Mouse (Mus musculus): Measurements from ENCODE around the gene Ube4b.

DNA sequence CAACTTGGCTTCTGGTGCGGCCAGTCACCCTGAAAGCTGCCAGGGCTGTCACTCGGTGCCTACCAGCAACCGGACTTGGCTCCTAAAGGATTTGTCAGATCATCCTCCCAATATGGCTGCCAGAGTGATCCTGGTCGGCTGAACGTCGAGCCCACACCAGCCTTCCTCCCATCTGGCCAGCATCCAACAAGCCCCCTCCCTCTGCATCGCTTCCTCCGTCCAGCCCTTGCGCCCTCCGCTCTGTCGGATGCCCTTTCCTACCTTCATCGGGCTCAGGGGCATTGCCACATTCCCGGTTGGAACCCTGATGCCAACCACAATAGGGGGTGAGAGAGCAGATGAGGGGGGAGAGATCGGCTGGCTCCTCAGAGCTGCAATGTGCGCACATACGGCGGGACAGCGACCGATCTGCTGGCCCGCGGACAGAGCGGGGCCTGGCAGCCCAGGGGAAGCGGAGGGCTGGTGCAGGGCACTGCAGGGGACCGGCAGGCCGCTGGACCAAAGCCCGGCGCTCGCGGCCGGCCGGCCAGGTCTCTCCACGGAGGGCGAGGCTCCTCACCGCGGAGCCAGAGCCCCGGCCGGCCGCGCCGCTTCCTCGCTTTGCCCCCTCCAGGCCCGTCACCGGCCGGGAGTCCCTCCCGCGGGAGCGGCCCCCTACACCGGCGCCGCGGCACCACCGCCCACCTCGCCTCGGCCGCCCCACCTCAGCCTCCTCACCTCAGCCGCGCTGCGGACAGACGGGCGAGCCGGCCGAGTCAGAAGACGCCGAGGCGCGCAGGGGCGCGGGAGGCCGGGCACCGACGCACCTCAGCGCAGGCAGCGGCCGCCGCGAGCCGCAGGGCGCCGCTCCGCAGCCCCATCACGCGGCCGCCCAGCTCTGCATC, 119.6 kb downstream of the Ube4b start:
- no peak for TF ChIP-seq NRF1 (IDR thresholded peaks at IDR 0.05; ENCODE audit: insufficient read depth, low read depth, low read length, poor library complexity, severe bottlenecking)
- no peak for TF ChIP-seq SMC3 (IDR thresholded peaks at IDR 0.05; ENCODE audit: low read depth, low read length)
- no peak for TF ChIP-seq RCOR1 (IDR thresholded peaks at IDR 0.05; ENCODE audit: low read depth, low read length)
- no peak for TF ChIP-seq TAL1 (IDR thresholded peaks at IDR 0.05; ENCODE audit: low read length)
- no peak for TF ChIP-seq CTCF (IDR thresholded peaks at IDR 0.05 in 2 of 3, conservative IDR thresholded peaks at IDR 0.05 in 1 of 3; ENCODE audit: control insufficient read depth in 1 of 3, insufficient read depth in 1 of 3, low read depth in 2 of 3, low read length in 3 of 3, poor library complexity in 1 of 3, severe bottlenecking in 1 of 3)
- TF ChIP-seq POLR2A (IDR thresholded peaks at IDR 0.05; ENCODE audit: control insufficient read depth in 1 of 2, insufficient read depth in 1 of 2, low read depth in 1 of 2, low read length in 2 of 2, poor library complexity in 1 of 2) = no peak

Measured in MEL (cell line).